Mouse (Mus musculus) embryonic facial prominence, embryonic 13.5 days (tissue): Measurements from ENCODE around the gene Btbd8. TPM values are rescaled to one million over a fixed set of nuclear protein-coding genes. Genes with fewer than 3 reads are reported as not detected.

Source experiments
- ATAC-seq: fragments of 200-750 bp; cut with Nextera tagmentation; 2 replicates; pipeline ENCODE4 v1.8.0; 2017; ENCODE audit warnings: low read depth; ENCODE audit not compliant: insufficient number of reproducible peaks, insufficient read depth, low FRiP score, low TSS enrichment
- H3K27ac ChIP-seq: fragments of 300-500 bp; sonication (generic); 2 replicates; pipeline ENCODE4 v1.5.1; 2015; ENCODE audit warnings: moderate library complexity, mild to moderate bottlenecking, inconsistent platforms
- H3K27me3 ChIP-seq: fragments of 300-500 bp; sonication (generic); 2 replicates; pipeline ENCODE4 v1.6.1; 2015; ENCODE audit warnings: mild to moderate bottlenecking, inconsistent platforms
- H3K36me3 ChIP-seq: fragments of 300-500 bp; sonication (generic); 2 replicates; pipeline ENCODE4 v1.6.1; 2015; ENCODE audit warnings: mild to moderate bottlenecking, inconsistent platforms
- H3K4me1 ChIP-seq: fragments of 300-500 bp; sonication (generic); 2 replicates; pipeline ENCODE4 v1.6.1; 2015; ENCODE audit warnings: inconsistent platforms
- H3K4me2 ChIP-seq: fragments of 300-500 bp; sonication (generic); 2 replicates; pipeline ENCODE4 v1.6.1; 2015; ENCODE audit warnings: moderate library complexity, mild to moderate bottlenecking, inconsistent platforms
- H3K4me3 ChIP-seq: fragments of 300-500 bp; sonication (generic); 2 replicates; pipeline ENCODE4 v1.5.1; 2015; ENCODE audit warnings: mild to moderate bottlenecking, inconsistent platforms
- H3K9ac ChIP-seq: fragments of 300-500 bp; sonication (generic); 2 replicates; pipeline ENCODE4 v1.6.1; 2015; ENCODE audit warnings: mild to moderate bottlenecking, inconsistent platforms
- H3K9me3 ChIP-seq: fragments of 300-500 bp; sonication (generic); 2 replicates; pipeline ENCODE4 v1.6.1; 2016; ENCODE audit warnings: inconsistent platforms
- WGBS: fragments of 180-500 bp; shearing (Covaris S2); methylation state at CpG from one replicate; pipeline ENCODE4 v1.1.7; 2015; ENCODE audit warnings: mixed read lengths; 5-methylcytosine and 5-hydroxymethylcytosine counted together
- polyA plus RNA-seq: library from polyadenylated mRNA; unstranded; fragments of >200 nt; fragmentation: Nextera tagmentation; extraction: Ambion mirVana; gene quantifications from 2 replicates; pipeline ENCODE4 v1.2.1, GENCODE M21; 2015

Gene Btbd8
- polyA plus RNA-seq, 1 experiment from 2014 or later = 6.2 TPM

DNA sequence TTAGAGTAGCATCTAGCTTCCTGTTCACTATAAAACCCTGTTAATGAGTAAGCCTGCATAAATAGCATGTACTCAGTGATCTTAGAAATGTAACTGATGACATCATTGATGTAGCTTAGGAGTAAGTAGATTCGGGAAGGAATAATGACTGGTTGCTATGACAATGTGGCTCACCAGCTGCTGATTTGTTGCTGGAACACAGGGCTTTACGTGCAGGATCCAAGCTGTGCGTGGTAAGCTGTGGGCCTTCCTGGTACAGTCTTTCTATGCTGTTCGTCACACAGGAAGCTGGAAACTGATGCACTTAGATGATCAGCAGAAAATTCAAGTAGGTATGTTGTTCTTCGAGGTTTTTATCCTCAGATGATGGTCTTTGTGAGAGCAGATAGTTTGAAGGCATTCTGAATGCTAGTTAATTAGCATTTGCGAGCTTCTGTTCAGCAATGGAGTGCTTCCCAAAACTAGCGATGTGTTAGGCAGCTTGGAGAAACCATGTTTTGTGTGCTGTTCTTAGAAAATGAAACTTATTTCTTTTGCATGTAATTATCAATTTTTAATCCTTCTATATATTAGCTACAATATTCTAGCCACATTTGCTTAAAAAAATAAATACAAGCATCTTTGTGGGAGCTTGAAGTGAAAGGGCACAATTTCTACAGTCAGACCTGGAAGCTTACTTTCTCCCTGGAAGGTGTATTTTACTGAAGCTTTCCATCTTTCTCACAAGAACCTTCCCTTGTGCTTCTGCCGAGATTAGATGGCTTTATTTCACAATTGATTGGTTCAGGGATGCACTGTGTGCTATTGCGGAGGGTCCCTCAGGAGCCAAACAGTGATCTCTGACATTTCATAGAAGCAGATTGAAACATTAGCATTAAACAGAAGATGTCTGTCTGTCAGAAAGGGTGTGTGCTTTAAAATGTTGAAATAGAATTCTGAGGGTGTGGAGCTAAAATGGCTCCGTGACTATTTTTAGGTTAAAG is 60.0 kb downstream of the Btbd8 start:
- 65% methylated on average over 10 of the region's 10 CpGs for WGBS
- no peaks in the 10 kb centered on the region for H3K27me3 ChIP-seq
- no peak overlapping the region for H3K4me2 ChIP-seq
- no peak overlapping the region for H3K4me3 ChIP-seq
- H3K9ac ChIP-seq = no peak overlapping the region
- H3K4me1 ChIP-seq = no peaks in the 10 kb centered on the region
- peaks cover 6% of the 10 kb centered on the region for H3K36me3 ChIP-seq
- ATAC-seq = no peak
- peaks cover 4% of the 10 kb centered on the region; the same call in 1 of the 2 replicates for H3K9me3 ChIP-seq
- 0 out of 2 replicates have a peak overlapping the region, but pooled peaks have one; percentile 7 for H3K27ac ChIP-seq

DNA sequence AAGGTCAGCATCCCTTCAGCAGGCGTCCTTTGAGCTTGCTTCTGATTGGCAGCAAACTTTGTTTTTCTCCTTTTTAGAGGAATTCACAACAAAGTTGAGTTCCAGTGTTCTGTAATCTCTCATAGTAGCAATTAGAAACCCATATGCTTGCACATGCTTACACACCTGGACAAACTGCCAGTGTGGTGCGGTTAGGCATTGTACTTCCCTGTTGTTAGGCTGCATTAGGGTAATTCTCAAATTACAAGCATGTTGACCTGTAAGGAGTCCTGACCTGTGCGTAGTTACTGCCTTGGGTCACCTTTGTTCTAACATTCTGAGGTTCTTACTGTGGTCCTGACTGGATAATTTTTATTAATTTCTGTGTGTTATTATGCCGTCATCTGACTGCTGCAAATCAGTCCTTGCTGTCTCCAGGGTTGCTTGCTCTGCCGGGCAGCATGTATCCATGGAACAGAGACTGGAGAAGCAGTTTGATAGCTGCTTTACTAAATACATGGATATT is 61.1 kb downstream of the Btbd8 start:
- WGBS = 44% methylated on average over 5 of the region's 5 CpGs

GRCm38 (mm10) chr5:107499891-107500535 is 62.2 kb downstream of the Btbd8 start:
- WGBS = 88% methylated on average over 5 of the region's 5 CpGs
- H3K36me3 ChIP-seq = peaks cover 6% of the 10 kb centered on the region; the same call in 1 of the 2 replicates
- no peaks in the 10 kb centered on the region for H3K4me1 ChIP-seq
- no peak overlapping the region for H3K4me3 ChIP-seq
- ATAC-seq = no peak
- H3K9me3 ChIP-seq = no peaks in the 10 kb centered on the region
- H3K27ac ChIP-seq = no peak overlapping the region
- H3K4me2 ChIP-seq = no peak overlapping the region
- H3K9ac ChIP-seq = no peak overlapping the region
- H3K27me3 ChIP-seq = no peaks in the 10 kb centered on the region

More for the DNA sequence above, 61.1 kb downstream of the Btbd8 start:
- Histone ChIP-seq H3K4me1 (no peaks in the 10 kb centered on the region), H3K4me2 (no peak overlapping the region), H3K9ac (no peak overlapping the region), H3K36me3 (peaks cover 10% of the 10 kb centered on the region), H3K4me3 (no peak overlapping the region), H3K9me3 (peaks cover 4% of the 10 kb centered on the region; the same call in 1 of the 2 replicates), H3K27me3 (no peaks in the 10 kb centered on the region), H3K27ac (no peak overlapping the region)
- no peak for ATAC-seq

DNA sequence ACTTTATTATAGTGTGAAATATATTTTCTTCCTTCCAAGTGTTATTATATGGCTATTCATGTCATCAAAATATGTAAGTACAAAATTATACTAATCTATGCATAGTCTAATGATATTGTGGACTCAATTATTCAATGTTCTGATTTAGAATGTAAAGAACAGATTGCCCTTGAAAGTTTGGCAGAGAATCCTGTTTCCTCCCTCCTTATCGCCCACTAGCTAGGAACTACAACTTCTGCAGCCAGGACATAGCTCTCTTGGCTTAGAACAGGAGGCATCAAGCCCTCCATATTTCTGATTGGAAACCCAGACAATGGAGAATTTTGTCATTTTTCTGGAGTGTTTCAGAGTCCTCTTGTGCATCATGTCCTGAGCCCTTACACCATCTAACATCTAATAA is 62.9 kb downstream of the Btbd8 start:
- 79% methylated on average over 1 of the region's 1 CpGs for WGBS
- ATAC-seq = no peak
- no peaks in the 10 kb centered on the region for H3K9me3 ChIP-seq

DNA sequence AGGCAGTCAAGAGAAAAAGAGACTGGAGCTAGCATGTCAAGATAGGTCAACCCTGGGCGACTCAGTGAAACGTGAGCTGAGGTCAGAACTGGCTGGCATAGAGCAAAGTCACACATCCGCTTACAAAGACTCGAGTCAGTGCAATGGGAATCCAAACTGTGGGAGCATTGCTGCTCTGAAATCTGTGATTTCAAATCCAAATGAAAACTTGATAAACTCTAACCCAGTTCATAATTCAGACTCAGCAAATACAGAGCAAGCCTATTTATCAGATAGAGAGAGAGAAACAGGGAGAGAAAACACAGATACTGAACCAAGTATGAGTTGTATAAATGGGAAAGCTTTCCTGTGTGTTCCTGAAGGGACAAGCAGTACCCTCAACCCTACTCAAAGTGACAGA is 69.5 kb downstream of the Btbd8 start, which contains the start of gene Gm42669:
Gm42669 (plus strand) TSS at position 301 of the 400 bp plus-strand sequence.
- Histone ChIP-seq H3K4me2 (no peak within 1 kb of the TSS), H3K9ac (no peak within 1 kb of the TSS), H3K4me1 (no peaks in the 10 kb centered on the region), H3K36me3 (peaks cover 18% of the 10 kb centered on the region), H3K27me3 (no peaks in the 10 kb centered on the region), H3K27ac (no peak within 1 kb of the TSS), H3K4me3 (no peak within 1 kb of the TSS), H3K9me3 (no peaks in the 10 kb centered on the region)
- no peak for ATAC-seq
- WGBS = 75% methylated on average over 4 of the region's 4 CpGs

More for the DNA sequence above, 62.9 kb downstream of the Btbd8 start:
- Histone ChIP-seq H3K4me3 (no peak overlapping the region), H3K4me2 (no peak overlapping the region), H3K27ac (no peak overlapping the region), H3K27me3 (no peaks in the 10 kb centered on the region), H3K9ac (no peak overlapping the region), H3K36me3 (peaks cover 13% of the 10 kb centered on the region; the same call in 1 of the 2 replicates), H3K4me1 (no peaks in the 10 kb centered on the region)

DNA sequence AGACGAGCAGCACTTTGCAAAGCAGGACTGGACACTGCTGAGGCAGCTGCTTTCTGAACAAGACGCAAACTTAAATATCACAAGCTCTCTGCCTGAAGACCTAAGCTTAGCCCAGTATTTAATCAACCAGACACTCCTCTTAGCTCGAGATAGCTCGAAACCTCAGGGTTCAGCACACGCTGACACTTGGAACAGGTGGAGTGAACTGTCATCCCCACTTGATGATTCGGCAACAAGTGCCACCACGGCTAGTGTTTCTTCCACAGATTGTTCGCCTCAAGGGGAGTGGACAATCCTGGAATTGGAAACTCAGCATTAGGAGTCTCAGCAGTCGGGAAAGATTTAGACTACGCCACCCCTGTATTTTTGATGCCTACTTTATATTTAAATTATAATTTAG is 72.7 kb downstream of the Btbd8 start:
- 84% methylated on average over 10 of the region's 10 CpGs for WGBS
- H3K9me3 ChIP-seq = no peaks in the 10 kb centered on the region
- H3K27me3 ChIP-seq = no peaks in the 10 kb centered on the region
- H3K36me3 ChIP-seq = peaks cover 7% of the 10 kb centered on the region
- no peak overlapping the region for H3K4me2 ChIP-seq
- no peak overlapping the region for H3K9ac ChIP-seq
- no peaks in the 10 kb centered on the region for H3K4me1 ChIP-seq
- no peak overlapping the region for H3K4me3 ChIP-seq
- H3K27ac ChIP-seq = no peak overlapping the region
- ATAC-seq = no peak

- 63% methylated on average over 2 of the region's 2 CpGs for WGBS
- Histone ChIP-seq H3K4me2 (no peak overlapping the region), H3K9me3 (no peaks in the 10 kb centered on the region), H3K27ac (no peak overlapping the region), H3K4me1 (no peaks in the 10 kb centered on the region), H3K27me3 (no peaks in the 10 kb centered on the region), H3K4me3 (no peak overlapping the region), H3K36me3 (peaks cover 5% of the 10 kb centered on the region), H3K9ac (no peak overlapping the region)
- ATAC-seq = no peak
Measured at GRCm38 (mm10) chr5:107511326-107511725, 73.5 kb downstream of the Btbd8 start.

- H3K9ac ChIP-seq = no peak overlapping the region
- no peaks in the 10 kb centered on the region for H3K36me3 ChIP-seq
- no peak for ATAC-seq
- no peak overlapping the region for H3K4me3 ChIP-seq
- no peaks in the 10 kb centered on the region for H3K9me3 ChIP-seq
- no peak overlapping the region for H3K27ac ChIP-seq
- no peak overlapping the region for H3K4me2 ChIP-seq
- no peaks in the 10 kb centered on the region for H3K4me1 ChIP-seq
- WGBS = 50% methylated on average over 7 of the region's 7 CpGs
- no peaks in the 10 kb centered on the region for H3K27me3 ChIP-seq
Measured at GRCm38 (mm10) chr5:107513583-107513982, 75.8 kb downstream of the Btbd8 start.

DNA sequence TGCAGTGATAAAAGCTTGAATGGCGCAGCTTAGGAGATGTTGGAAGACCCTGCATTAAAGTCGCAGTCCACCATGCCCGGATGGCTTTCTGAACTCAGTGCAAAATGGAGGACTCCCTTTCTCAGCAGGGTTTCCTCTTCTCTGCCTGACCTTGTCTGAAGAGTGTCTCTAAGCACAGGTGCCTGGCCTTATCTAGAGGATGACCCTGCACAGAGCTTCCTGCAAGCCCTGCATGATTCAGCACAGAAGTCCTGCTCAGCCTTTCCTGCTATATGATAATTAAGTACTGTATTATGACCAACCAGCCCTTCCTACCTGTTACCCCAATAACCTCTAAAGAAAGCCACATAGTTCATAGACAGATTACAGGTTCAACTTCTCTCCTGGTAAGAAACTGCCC is 77.7 kb downstream of the Btbd8 start:
- H3K4me3 ChIP-seq = no peak overlapping the region
- H3K9me3 ChIP-seq = no peaks in the 10 kb centered on the region
- no peaks in the 10 kb centered on the region for H3K27me3 ChIP-seq
- H3K27ac ChIP-seq = no peak overlapping the region
- no peak overlapping the region for H3K9ac ChIP-seq
- no peak overlapping the region for H3K4me2 ChIP-seq
- H3K36me3 ChIP-seq = no peaks in the 10 kb centered on the region
- WGBS = 90% methylated on average over 3 of the region's 3 CpGs
- no peaks in the 10 kb centered on the region for H3K4me1 ChIP-seq
- ATAC-seq = no peak

DNA sequence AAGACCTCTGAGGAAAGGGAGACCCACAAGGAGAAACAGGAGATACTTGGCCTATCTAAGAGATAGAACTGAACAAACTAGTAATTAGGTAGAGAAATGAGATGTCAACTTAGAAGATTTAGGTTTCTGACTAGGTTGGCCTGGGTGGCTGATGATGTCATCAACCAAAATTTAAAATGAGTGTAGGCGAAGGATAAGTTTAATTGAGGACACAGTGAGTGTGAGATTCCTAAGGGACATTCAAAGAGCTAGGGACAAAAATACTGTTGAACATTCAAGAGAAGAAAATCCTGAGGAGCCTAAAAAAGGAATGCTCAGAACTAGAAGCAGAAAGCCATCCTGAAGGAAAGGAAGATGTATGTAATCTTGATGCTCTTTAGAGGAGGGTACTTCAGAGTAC is 78.3 kb downstream of the Btbd8 start:
- H3K4me2 ChIP-seq = no peak overlapping the region

DNA sequence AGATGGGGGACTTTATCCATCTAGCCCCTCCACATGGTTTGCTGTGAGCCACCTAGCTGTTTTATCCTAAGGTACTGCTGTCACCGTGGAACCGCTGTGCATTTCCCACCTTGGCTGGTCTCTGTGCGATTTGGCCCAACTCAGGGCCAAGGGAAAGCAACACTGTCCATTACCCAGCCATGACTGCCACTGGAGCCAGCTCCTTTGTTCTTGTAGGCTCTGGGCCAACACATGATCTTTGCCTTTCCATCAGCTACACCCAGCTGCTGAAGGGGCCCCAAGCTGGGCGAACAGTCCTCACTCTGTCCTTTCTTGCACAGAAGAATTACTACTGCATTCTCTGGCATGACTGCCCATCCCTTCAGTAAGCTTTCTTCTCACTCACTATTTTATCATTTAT is 80.8 kb downstream of the Btbd8 start:
- ATAC-seq = no peak
- Histone ChIP-seq H3K4me1 (no peaks in the 10 kb centered on the region), H3K4me2 (no peak overlapping the region), H3K4me3 (no peak overlapping the region), H3K27ac (no peak overlapping the region), H3K27me3 (no peaks in the 10 kb centered on the region), H3K9me3 (no peaks in the 10 kb centered on the region), H3K36me3 (no peaks in the 10 kb centered on the region), H3K9ac (no peak overlapping the region)
- 92% methylated on average over 4 of the region's 4 CpGs for WGBS

More for the DNA sequence above, 78.3 kb downstream of the Btbd8 start:
- ATAC-seq = no peak
- WGBS = 93% methylated on average over 1 of the region's 1 CpGs
- no peaks in the 10 kb centered on the region for H3K4me1 ChIP-seq
- no peak overlapping the region for H3K4me3 ChIP-seq
- no peaks in the 10 kb centered on the region for H3K9me3 ChIP-seq
- H3K27me3 ChIP-seq = no peaks in the 10 kb centered on the region
- no peak overlapping the region for H3K27ac ChIP-seq
- H3K9ac ChIP-seq = no peak overlapping the region
- no peaks in the 10 kb centered on the region for H3K36me3 ChIP-seq
